Mouse (Mus musculus) layer of hippocampus, adult 8-10 months (tissue): ENCODE measurements around the gene Sat2. TPM values are rescaled to one million over a fixed set of nuclear protein-coding genes. Genes with fewer than 3 reads are reported as not detected.

Experiments used
- DNase-seq, 2 experiments: peaks; one replicate each; pipeline ENCODE4 v3.0.0; 2022; ENCODE audit warnings: low spot score in 2 of 2
- total RNA-seq, 4 experiments: library from RNA; stranded (reverse); gene quantifications; 2 replicates each; pipeline ENCODE4 v1.2.4; 2022

Sat2 gene
- total RNA-seq, 4 experiments from 2014 or later: 13.3 to 19.2 (median 14.8) TPM

DNA sequence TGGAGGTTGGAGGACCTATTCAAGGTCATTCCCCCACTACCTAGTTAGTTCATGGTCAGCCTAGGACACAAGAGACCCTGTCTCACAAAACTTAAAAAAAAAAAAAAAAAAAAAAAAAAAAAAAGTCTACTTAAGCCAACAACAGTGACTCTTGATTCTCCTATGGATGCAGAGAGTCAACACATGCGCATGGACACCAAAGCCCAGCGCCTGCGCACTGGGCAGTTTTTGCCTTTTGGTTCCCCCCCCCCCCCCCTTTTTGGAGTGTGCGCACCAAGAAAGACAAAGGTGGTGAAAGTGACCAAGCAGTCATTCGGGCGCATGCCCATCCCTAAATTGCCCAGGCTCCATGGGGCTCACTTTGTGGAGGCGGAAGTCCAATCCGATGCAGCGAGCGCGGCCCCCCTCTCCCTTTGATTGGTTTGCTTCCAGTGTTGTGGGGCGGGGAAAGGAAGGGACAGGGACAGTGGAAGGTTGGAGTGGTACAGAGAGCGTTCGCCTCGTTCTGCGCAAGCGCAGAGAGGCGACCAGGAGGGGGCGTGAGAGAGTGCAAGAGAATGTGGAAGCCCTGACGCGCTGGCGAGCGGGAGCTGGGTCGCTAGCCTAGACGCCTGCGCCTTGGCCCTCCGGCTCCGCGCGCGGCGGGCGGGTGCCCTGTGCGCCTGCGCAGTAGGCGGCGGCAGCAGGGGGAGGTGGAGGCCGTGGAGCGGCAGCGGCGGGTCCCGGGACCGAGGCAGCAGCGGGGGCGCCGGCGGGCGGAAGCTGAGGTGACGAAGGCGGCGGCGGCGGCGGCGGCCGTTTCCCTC is 10.7 kb downstream of the Sat2 start, which contains the start of gene Fxr2:
Gene Fxr2, plus strand, starts transcription at position 707 of the 806 bp plus-strand sequence.
- peak; percentile 100 for DNase-seq

DNA sequence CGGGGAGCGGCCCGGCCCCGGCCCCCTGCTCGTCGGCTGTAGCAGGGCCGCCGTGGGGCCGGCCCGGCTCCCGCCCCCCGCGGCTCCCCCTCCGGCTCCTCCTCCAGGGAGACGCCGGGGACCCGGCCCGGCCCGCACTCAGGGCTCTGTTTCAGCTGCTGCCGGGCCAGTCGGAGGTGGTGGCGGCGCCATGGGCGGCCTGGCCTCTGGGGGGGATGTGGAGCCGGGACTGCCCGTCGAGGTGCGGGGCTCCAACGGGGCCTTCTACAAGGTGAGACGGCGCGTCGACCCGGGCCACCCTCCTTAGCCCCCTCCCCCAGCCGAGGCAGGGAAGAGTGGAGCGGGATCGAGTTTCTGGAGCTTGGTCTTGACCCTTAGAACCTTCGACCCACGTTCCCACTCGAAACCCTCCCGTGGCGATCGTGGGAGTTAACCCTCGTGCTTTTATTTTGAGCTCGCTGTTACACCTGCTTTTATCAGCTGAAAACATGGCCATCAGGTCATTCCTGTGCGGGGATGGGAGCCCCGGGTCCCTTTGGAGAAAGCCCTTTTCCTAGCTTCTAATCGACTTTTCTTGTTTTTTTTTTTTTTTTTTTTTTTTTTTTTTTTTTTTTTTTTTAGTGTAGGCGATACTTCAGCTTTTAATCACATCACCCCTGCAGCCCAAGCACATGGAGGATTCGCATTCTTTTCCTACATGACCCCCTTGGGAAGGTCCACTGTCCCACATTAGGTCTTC is 11.5 kb downstream of the Sat2 start:
- DNase-seq: no peak

DNA sequence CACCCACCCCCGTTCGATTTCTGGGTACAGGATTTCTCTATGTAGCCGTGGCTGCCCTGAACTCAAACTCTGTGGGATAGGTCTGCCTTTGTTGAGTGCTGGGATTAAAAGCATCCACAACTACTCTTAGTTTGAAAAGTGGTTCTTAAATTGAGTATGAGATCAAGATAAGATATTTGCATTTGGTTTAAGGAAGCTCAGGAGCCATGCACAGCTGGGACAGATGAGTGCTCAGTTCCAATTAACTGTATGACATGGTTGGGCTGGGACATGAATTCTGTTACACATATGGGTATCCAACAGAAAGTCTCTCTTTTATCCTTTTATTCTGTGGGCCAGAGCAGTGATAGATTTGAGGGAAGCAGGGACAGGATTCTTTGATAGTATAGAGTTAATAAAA is 13.6 kb downstream of the Sat2 start:
- no peak for DNase-seq

DNA sequence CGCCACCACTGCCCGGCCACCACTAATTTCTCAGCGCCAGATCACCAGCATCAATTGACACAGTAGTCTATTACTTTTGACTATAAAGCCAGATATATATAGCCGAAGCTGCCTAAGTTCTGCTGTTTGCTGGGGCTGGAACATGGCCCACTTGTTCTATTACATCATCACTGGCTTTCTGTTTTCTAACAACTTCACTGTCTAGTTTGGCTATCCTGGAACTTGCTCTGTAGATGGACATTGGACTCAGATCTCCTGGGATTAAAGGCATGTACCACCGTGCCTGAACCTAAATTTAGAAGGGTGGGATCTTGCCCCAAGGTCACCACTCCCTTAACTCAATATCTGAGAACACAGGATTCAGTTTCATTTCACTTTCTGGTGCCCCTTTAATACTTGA is 24.0 kb downstream of the Sat2 start:
- no peak for DNase-seq

DNA sequence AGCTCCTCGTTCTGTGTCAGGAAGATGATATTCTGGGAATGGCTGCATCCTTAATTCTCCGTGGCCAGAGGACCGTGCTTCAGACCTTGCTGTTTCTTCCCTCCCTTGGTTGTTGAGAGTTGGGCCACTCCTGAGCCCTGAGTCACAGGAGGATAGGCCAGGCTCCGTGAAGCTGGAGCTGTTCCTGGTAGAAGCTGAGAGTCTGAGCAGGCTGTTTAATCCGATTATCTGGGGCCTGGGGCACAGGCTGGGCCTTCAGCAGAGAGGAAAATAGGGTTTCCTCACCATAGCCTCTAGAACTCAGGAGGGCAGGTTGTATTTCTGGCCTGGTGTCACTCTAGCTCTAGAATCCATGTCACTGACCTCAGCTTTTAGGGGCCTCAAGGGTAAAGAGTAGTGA is 31.6 kb downstream of the Sat2 start:
- no peak for DNase-seq

DNA sequence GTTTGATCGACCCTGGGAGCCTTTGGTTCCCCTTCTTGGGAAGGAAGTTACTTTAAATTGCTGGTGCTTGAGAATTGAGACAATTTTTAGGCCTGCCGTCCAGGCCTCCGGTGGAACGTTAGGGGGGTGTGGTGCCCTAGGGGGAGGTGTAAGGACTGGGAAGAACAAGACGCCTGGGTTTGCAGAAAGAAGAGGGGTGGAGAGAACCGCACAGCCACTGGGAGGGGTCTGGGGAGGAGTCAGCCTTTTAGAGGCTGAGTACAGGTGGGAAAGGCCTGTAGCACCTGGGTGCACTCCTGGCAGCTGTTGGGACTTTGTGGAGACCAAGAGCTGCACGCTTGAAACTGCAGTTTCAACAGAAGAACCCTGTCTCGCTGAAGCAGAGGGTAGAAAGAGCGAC is 32.9 kb downstream of the Sat2 start:
- DNase-seq: no peak

DNA sequence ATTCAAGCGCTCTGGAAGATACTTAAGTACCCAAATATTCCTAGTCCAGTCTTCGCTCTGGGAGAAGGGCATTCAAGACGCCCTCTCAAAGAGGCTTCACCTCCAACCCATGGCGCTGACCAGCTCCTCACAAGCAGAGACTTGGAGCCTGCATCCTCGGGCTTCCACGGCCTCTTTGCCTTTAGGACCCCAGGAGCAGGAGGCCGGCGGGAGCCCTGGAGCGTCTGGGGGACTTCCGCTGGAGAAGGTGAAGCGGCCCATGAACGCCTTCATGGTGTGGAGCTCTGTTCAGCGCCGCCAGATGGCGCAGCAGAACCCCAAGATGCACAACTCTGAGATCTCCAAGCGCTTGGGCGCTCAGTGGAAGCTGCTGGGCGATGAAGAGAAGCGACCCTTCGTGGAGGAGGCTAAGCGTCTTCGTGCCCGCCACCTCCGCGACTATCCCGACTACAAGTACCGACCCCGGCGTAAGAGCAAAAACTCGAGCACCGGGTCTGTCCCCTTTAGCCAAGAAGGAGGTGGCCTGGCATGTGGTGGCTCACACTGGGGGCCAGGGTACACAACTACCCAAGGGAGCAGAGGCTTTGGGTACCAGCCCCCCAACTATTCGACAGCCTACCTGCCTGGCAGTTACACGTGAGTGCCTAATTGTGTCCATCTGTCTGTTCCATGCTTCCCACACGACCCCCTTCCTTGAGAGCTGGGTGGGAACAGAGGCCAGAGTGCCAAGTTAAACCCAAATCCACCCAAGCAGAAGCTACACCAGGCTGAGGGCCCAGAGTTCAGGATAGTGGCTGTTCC is 33.6 kb downstream of the Sat2 start, which contains the start of gene Sox15:
Gene Sox15, plus strand, starts transcription at position 51 of the 801 bp plus-strand sequence.
- DNase-seq: peak in 1 of 2 experiments; percentile 72

DNA sequence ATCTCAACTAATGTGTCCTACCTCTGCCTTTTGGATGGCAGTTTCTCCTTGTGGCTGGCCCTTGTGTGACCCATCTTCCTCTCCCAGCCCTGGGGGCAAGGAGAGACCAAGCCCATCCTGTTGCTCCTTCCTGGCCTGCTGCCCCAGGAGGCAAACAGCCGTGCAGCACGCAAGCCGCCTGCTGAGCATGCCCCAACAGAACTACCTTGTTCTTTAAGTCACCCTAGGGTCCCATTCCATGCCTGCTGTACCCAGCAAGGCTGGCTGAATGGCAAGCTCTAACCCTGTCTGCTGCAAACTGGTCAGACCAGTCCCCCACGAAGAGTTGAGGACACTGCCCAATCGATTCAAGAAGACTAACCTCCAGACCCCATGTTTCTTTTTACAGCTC is 34.2 kb downstream of the Sat2 start:
- DNase-seq: no peak

DNA sequence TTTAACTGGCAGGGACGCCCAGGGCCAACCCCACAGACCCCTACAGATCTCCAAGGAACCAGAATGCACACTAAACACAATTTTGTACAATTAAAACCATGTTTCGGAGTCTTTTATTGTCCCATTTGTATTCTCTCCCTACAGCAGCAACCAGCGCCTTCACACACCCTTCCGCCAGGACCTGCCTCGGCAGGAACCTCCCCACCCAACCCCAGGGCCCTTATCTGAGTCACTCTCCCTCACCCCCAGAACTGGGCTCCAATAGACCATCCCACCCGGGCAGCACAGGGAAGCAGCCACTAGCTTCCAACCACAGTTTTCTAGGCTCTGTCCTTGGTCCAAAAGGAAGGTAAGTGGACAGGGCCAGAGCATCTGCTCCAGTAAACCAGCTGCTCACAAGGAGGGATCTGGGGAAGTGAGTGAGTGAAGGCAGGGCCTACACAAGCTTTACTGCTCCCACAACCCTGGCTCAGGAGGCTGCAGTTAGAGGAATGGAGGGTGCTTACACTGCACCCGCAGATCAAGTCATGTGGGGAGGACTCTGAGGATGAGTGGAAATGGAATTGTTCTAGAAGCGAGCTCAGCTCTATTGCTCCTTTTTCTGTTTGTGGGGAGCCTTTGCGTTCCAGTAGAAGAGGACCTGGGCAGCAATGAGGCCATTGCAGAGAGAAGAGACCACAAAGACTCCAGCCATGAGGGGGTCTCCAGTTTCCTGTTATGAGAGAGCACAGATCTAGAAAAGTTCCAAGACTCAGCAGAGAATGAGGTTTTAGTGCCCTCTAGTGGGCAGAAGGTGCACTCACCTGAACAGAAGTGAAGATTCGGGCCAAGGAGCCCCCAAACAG is 35.0 kb downstream of the Sat2 start:
- DNase-seq: no peak

DNA sequence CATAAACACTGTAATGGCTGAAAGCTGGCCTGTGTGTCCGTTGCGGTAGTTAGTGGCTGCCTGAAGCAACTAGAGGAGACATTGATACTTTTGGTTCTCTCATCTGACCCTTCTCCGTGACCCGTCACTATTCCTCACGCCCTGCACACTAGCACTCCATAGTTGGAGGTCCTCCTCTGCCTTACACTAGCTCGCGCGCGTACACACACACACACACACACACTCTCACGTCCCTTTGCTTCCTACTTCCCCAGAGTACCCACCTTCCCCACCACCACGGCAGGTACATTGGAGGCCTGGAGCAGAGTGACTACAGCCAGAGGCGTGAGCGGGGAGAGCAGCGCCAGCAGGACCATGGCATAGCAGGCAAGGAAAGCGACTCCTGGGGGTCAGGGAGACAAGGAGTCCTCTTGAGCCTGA is 35.6 kb downstream of the Sat2 start:
- no peak for DNase-seq

DNA sequence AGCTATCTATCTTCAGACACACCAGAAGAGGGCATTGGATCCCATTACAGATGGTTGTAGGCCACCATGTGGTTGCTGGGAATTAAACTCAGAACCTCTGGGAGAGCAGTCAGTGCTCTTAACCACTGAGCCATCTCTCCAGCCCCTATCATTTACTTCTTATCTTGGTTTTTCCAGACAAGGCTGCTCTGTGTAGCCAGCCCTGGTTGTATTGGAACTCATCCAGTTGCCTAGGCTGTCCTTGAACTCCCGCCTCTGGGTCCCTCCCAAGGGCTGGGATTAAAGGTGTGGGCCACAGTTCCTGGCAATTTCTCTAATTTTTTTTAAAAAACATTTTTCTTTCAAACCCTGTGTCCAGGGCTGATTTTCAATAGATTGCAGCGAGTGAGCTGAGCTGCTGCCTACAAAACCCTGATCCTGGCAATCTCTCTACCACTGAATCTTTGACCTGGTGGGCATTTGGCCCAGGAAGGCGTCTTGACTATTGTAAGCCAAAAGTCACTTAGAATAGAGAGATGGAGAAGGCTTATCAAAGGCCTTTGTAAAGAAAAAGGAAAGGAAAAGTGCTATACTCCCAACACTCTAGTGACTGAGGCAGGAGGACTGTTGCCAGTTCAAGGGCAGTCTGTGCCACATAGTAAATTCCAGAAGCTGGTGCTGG is 39.5 kb downstream of the Sat2 start:
- peak in 1 of 2 experiments; percentile 3 for DNase-seq

DNA sequence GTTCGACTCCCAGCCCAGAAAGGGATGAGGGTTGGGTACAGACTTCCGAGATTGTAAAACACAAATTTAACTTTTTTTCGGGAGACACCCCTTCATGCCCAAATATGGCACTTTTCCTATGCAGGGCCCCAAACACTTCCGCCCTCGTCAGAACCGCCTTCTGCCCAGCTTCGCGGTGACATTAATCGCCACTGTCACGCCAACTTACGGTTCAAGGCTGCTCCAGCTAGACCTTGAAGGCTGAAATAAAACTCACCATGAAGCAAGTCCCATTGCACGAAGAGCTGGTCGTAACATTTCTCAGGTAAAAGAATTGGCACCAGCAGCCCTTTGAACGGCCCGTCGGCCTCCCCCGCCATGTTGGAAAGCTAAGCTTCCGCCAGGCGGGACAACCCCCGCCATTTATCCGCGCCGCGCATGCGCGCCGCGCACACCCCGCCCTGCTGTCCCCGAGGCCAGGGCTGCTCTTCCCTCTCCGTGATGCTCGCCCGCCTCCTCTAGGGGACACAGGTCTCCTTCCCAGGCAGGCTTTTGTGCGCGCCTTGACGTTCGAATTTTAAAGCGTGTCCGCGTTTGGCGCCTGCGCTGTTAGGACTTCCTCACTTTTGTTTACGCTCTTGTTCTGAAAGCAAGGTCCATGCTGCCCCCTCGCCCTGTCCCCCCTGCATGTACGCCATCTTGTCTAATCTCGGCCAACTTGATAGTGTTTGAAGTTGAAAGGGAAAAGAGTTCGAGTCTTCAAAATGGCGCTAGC is 40.6 kb downstream of the Sat2 start, which contains the start of gene Mpdu1:
Gene Mpdu1, minus strand, starts transcription at position 430 of the 754 bp plus-strand sequence.
- DNase-seq: peak; percentile 94 to 95

DNA sequence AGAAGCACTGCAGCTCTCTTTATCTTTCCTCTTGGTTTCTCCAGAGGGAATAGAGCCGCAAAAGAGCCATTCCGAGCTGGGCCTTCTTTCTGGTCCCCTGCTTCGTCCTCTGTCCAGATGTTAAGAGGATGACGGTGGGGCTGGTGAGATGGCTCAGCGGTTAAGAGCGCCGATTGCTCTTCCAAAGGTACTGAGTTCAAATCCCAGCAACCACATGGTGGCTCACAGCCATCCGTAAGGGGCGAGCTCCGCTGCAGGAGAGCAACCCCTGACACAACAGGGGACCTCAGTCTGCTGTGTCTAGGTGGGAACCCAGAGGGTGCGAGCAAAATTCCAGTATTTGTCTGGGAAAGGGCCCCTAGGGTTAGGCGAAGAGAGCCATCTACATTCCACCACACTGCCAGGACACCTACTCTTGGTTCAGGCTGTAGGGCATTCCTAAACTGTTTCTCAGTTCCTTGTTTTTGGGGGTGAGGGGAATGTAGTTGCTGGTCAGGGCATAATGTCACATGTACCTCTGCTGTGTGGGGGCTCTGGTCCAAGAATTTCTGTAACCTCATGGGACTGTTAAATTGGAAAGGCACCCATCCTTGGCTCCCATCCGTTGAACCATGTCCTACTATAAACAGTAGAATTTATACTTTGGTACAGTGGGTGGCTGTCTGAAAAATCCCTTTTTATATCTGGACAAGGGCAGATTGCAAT is 41.3 kb downstream of the Sat2 start:
- DNase-seq: no peak

DNA sequence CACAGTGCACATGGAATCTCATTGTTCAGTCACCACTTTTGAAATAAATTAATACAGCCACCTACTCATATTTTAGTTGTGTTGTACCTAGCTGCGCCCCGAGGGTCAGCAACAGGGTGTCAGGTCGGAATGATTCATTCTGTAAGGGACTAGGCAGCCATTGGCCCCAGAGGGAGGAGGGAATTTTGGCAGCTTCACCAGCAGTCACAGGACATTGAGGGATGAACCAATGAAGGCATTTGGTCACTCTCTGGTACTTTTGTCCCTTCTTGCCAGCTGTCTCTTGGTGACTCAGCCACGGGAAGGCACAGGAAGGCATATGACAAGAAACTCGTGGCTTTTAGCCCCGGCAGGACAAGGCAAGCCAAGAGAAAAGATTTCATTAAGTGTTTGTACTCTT is 42.0 kb downstream of the Sat2 start:
- no peak for DNase-seq

DNA sequence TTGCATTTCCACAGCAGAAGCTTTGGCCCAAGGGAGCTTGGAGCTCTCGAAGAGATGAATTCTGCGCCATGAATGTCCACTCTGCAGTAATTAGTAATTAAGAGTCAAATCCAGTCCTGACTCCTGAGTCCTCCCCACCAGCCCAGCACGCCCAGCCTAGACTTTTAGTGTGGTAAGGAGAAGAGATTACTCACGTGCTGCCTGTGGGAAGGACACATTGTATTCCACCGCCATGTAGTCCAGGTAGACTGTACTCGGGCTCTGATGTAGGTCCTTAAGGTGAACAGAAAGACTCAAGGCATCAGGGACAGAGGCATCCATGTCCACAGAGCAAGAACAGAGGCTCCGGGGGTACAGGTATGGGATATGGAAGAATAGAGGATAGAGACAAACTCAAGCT is 43.0 kb downstream of the Sat2 start:
- DNase-seq: no peak

DNA sequence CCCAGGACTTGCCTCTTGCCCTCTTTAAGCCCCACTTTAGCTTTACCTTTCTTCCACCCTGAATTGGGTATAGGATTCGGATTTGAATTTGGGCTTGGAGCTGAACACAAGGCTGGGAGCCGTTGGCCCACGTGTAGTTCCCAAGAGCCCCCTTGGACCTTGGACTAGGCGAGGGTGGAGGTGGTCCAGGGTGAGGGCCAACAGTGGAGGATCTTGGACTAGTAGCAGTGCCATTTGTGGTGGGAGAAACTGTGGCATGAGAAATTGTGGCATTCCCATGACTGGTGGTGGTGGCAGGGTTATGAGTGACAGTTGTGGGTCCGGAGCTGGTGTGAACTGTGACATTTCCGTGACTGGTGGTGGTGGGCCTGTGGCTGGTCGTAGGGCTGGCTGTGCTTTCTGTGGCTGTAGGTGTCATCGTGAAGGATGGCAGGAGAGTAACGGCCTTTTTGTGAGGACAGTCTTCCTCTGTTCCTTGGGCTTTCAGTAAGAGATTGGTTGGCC is 43.7 kb downstream of the Sat2 start:
- DNase-seq: no peak

DNA sequence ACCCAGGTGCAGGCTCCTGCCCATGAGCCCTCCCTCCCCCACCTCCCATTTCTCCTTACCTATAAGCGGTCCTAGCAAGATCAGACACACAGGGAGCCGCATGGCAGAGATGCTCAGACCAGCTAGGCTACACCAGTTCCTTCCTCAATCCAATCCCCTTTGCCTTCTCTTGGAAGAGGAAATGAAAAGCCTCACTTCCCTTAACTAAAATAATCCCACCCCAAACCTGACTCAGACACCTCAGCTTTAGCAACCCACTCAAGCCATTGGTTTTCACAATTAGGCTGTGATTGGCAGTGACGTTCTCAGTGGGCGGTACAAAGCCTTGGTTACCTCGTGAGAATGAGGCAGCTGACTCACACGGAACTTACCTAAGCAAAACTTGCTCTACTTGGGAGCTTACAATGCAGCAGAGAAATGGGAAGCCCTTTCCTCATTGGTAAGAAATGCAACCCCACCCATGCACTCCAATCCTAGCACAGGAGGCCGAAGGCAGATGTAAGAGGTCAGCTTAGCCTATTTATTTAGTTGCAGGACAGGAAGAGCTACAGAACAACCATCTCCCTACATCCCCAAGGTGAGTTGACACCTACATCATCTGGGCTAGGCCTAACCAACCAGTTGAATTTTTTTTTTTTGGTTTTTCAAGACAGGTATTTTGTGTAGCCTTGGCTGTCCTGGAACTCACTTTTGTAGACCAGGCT is 44.3 kb downstream of the Sat2 start, which contains the start of gene Cd68:
Gene Cd68, minus strand, starts transcription at position 193 of the 704 bp plus-strand sequence.
- DNase-seq: peak; percentile 56 to 73

DNA sequence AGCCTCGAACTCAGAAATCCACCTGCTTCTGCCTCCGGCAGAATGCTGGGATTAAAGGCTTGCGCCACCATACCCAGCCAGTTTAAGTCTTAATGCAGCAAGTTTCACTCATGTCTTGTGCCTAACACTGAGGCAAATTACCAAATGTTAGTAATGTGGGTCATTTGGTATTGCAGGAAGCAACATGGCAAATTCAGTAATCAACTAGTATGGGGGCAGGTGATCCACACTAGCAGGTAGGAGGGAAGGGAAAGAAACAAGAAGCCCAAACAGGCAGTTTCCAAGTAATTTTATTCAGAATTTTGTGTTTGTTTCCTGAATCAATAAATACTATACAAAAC is 44.8 kb downstream of the Sat2 start:
- DNase-seq: no peak
